Mouse (Mus musculus) kidney, adult 11 months (tissue): ENCODE results near the gene Bloc1s3.
"Not testable (repeated sequence)": the region's sequence is repeated elsewhere in the genome, so short reads cannot be mapped to it uniquely, and the experiment has no call there.

ENCODE experiments used
- DNase-seq: peaks from one replicate; pipeline ENCODE4 v3.0.0; 2022

The Bloc1s3 gene

GRCm38 (mm10) chr7:19517652-19518365 lies 9.6 kb upstream of the Bloc1s3 start, which contains the start of gene Nkpd1:
TSS of gene Nkpd1 (plus strand) at chr7:19517838.
- DNase-seq, result no peak

- no peak for DNase-seq
These were observed 4.2 kb upstream of the Bloc1s3 start for GRCm38 (mm10) chr7:19512353-19512752.

- not testable (repeated sequence) for DNase-seq
These were observed 3.8 kb upstream of the Bloc1s3 start for GRCm38 (mm10) chr7:19511934-19512333.

- no peak for DNase-seq
These were observed 1.6 kb upstream of the Bloc1s3 start for GRCm38 (mm10) chr7:19509786-19510185.

- no peak for DNase-seq
These were observed 879 bp upstream of the Bloc1s3 start for GRCm38 (mm10) chr7:19508924-19509568.

GRCm38 (mm10) chr7:19507612-19507981 lies 570 bp downstream of the Bloc1s3 start:
- DNase-seq, result no peak

- no peak for DNase-seq
These were observed 1.1 kb downstream of the Bloc1s3 start for GRCm38 (mm10) chr7:19506969-19507611.

- DNase-seq, result no peak
These were observed 1.8 kb downstream of the Bloc1s3 start for GRCm38 (mm10) chr7:19506326-19506725.

GRCm38 (mm10) chr7:19503481-19504068 lies 4.6 kb downstream of the Bloc1s3 start:
- no peak for DNase-seq

GRCm38 (mm10) chr7:19501658-19502057 lies 6.5 kb downstream of the Bloc1s3 start:
- DNase-seq, result peak; percentile 28

- DNase-seq, result no peak
These were observed 7.5 kb downstream of the Bloc1s3 start for GRCm38 (mm10) chr7:19500420-19501363.

GRCm38 (mm10) chr7:19498326-19498725 lies 9.8 kb downstream of the Bloc1s3 start:
- DNase-seq, result peak; percentile 39

- DNase-seq, result no peak
These were observed 12.0 kb downstream of the Bloc1s3 start for GRCm38 (mm10) chr7:19496214-19496555.

- peak; percentile 84 for DNase-seq
These were observed 12.5 kb downstream of the Bloc1s3 start for GRCm38 (mm10) chr7:19495521-19496213.

- DNase-seq, result peak; percentile 47
These were observed 13.3 kb downstream of the Bloc1s3 start for GRCm38 (mm10) chr7:19494751-19495474.

GRCm38 (mm10) chr7:19491731-19492130 lies 16.4 kb downstream of the Bloc1s3 start:
- peak; percentile 82 for DNase-seq

- no peak for DNase-seq
These were observed 18.6 kb downstream of the Bloc1s3 start for GRCm38 (mm10) chr7:19489525-19489924.

GRCm38 (mm10) chr7:19486549-19486948 lies 21.6 kb downstream of the Bloc1s3 start:
- no peak for DNase-seq

- DNase-seq, result no peak
These were observed 22.7 kb downstream of the Bloc1s3 start for GRCm38 (mm10) chr7:19485488-19485887.

GRCm38 (mm10) chr7:19483281-19483680 lies 24.9 kb downstream of the Bloc1s3 start:
- no peak for DNase-seq
